Mouse (Mus musculus) left cerebral cortex, postnatal 4 days (tissue): ENCODE measurements around the gene Pdpn. TPM values are rescaled to one million over a fixed set of nuclear protein-coding genes. Genes with fewer than 3 reads are reported as not detected.

Experiments used
- DNase-seq: peaks from one replicate; pipeline ENCODE4 v3.0.0-alpha.2; 2022
- intact Hi-C: fragments of 180-260 bp; cut with DNase I; formaldehyde crosslinking; loops from one replicate; pipeline ENCODE4 v1.15.1; 2025
- total RNA-seq, 2 experiments: library from RNA; stranded (reverse); gene quantifications; 2 replicates each; pipeline ENCODE4 v1.2.3; 2021

The Pdpn gene
- total RNA-seq, 2 experiments from 2014 or later: 14.6 to 15.8 TPM

- intact Hi-C loops: no loop called here
- DNase-seq: no peak
Observed at GRCm38 (mm10) chr4:143248050-143248449, 51.3 kb downstream of the Pdpn start.

GRCm38 (mm10) chr4:143241294-143241693 lies 58.1 kb downstream of the Pdpn start:
- no peak for DNase-seq
- intact Hi-C loops: no loop called here

- no peak for DNase-seq
- intact Hi-C loops: loop anchor here (2.0 to 10.0 kb wide), 2 partner anchors 125 to 213 kb away; no protein-coding TSS in a partner anchor
Observed at GRCm38 (mm10) chr4:143239615-143240201, 59.7 kb downstream of the Pdpn start.

GRCm38 (mm10) chr4:143239117-143239516 lies 60.2 kb downstream of the Pdpn start:
- intact Hi-C loops: loop anchor here (2.0 to 10.0 kb wide), 2 partner anchors 124 to 212 kb away; no protein-coding TSS in a partner anchor
- no peak for DNase-seq

- DNase-seq: peak; percentile 53
- intact Hi-C loops: loop anchor here (2.0 to 10.0 kb wide), 2 partner anchors 124 to 212 kb away; no protein-coding TSS in a partner anchor
Observed at GRCm38 (mm10) chr4:143238241-143239031, 60.9 kb downstream of the Pdpn start.

- no peak for DNase-seq
- intact Hi-C loops: loop anchor here (10.0 kb wide), 1 partner anchor 117 kb away; no protein-coding TSS in a partner anchor
Observed at GRCm38 (mm10) chr4:143231790-143232422, 67.5 kb downstream of the Pdpn start.

GRCm38 (mm10) chr4:143231110-143231509 lies 68.3 kb downstream of the Pdpn start:
- DNase-seq: no peak
- intact Hi-C loops: loop anchor here (10.0 kb wide), 1 partner anchor 116 kb away; no protein-coding TSS in a partner anchor

- DNase-seq: no peak
- intact Hi-C loops: no loop called here
Observed at GRCm38 (mm10) chr4:143227976-143228375, 71.4 kb downstream of the Pdpn start.

GRCm38 (mm10) chr4:143225886-143226285 lies 73.5 kb downstream of the Pdpn start:
- no peak for DNase-seq
- intact Hi-C loops: no loop called here

GRCm38 (mm10) chr4:143219316-143219751 lies 80.0 kb downstream of the Pdpn start:
- intact Hi-C loops: no loop called here
- no peak for DNase-seq

- intact Hi-C loops: no loop called here
- no peak for DNase-seq
Observed at GRCm38 (mm10) chr4:143218858-143219257, 80.5 kb downstream of the Pdpn start.

Other genes with a start within 250 kb of the Pdpn start
- 10 to 100 TPM; 44.6 to 50.4 TPM for gene Prdm2, start 86.6 kb downstream of the Pdpn start, total RNA-seq
- gene Lrrc38, start 50.2 kb upstream of the Pdpn start, total RNA-seq: under 1 TPM in 1 of 2 experiments, not detected in 1; 0.14 TPM
- not detected for gene Pramel1, start 94.9 kb upstream of the Pdpn start, total RNA-seq
- gene Pramef8, start 112.9 kb upstream of the Pdpn start, total RNA-seq: 10 to 100 TPM; 16.0 to 18.5 TPM
- not detected for gene Oog4, start 150.8 kb upstream of the Pdpn start, total RNA-seq
- gene Gm13043, start 211.8 kb upstream of the Pdpn start, total RNA-seq: not detected
- not detected for gene Gm13040, start 236.4 kb upstream of the Pdpn start, total RNA-seq